Mouse (Mus musculus) gastrocnemius, adult 8-10 months (tissue): ENCODE data around the gene Mansc4. TPM values are rescaled to one million over a fixed set of nuclear protein-coding genes. Genes with fewer than 3 reads are reported as not detected.

Experiments
- DNase-seq, 2 experiments: peaks; one replicate each; pipeline ENCODE4 v3.0.0; 2022; ENCODE audit warnings: low spot score in 2 of 2
- total RNA-seq, 4 experiments: library from RNA; stranded (reverse); gene quantifications; 2 replicates each; pipeline ENCODE4 v1.2.4; 2022

The Mansc4 gene
- total RNA-seq, 4 experiments from 2014 or later = 0.27 to 0.29 TPM; not detected in 2

- DNase-seq = no peak
Measured at GRCm38 (mm10) chr6:147079919-147080318, 6.9 kb downstream of the Mansc4 start.

GRCm38 (mm10) chr6:147076878-147077277 is 10.0 kb downstream of the Mansc4 start:
- DNase-seq = no peak

DNA sequence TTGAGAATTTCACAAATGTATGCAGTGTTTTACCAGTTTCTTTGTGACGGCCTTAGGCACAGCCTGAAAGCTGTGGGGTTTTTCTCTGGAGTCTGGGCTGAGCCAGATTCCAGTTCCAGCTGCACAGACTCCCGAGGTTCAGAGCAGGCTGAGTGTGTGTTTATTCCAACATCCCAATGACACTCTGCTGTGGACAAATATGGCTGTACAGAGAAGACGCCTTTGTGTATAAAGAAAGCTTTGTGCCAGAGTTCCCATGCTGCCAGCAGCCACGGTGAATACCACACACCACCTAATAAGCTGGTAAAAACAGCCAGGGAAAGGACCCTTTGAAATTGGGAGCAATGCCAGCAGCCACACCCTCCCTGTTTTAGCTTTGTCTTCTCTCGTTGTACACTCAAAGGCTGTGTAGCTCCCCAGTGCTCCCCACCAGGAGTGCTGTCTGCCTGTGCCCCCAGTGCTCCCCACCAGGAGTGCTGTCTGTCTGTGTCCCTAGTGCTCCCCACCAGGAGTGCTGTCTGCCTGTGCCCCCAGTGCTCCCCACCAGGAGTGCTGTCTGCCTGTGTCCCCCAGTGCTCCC is 10.9 kb downstream of the Mansc4 start:
- DNase-seq = no peak

DNA sequence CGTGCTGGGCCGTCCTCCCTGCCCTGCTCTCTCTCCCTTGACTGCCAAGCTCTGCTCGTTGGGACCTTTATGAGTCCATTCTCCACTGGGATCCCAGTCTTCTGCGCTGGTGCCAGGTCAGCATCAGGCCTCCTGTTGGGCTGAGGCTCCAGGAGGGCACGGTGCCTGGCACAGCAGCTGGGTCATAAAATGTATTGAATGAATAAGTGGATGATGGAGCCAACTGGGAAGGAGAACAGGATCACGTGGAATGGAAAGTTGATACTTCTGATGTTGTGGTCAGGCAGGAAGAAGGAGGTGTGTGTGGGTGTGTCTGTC is 21.9 kb downstream of the Mansc4 start:
- DNase-seq = peak; percentile 66 to 85

- DNase-seq = no peak
Measured at GRCm38 (mm10) chr6:147064226-147064943, 22.4 kb downstream of the Mansc4 start.

- peak; percentile 14 to 17 for DNase-seq
Measured at GRCm38 (mm10) chr6:147062694-147063093, 24.1 kb downstream of the Mansc4 start.

DNA sequence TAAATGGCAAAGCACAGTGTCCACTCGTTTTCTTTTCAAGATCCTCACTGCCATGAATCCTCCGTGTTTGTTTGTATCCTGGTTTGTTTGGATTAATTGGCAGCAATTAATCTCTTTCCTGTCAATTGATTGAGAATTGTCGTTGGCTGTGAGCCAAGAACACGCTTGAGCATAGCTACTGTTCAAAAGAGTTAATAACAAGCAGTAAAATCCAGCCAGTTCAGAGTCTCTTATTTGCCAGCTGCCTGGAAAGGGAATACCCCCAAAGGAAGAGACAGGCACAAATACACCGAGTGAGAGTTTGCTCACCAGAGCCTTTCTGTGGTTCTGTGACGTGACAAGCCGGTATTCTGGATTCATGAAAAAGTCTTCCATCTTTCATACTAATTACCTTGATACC is 24.8 kb downstream of the Mansc4 start:
- no peak for DNase-seq

DNA sequence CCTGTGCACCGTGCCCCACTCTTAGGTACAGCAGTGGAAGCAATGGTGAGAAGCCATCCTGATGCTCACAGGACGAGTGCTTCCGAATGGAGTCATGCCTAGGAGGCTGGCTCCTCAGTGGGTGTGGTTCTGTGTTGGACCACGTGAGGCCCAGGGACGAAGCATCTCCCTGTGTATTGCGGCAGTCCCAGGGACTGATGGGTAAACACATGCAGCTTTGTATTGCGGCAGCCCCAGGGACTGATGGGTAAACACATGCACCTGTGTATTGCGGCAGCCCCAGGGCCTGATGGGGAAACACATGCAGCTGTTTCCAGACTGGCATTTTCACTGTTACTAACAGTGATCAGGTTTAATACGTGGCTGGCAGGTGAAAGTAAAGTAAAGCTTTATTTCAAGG is 25.2 kb downstream of the Mansc4 start:
- DNase-seq = no peak

DNA sequence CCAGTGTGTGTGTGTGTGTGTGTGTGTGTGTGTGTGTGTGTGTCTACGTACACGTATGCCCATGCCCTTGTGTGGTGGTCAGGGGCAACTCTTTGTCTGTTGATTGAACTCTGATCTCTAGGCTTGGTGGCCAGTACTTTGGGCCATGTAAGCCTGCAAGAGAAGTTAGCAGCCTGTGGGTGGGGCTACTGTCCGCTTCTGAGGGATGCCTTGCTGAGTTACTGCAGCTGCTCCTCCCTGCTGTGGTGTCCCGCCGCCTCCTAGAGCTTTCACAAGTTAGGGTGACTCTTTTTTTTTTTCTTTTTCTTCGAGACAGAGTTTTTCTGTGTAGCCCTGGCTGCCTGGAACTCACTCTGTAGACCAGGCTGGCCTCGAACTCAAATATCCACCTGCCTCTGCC is 27.5 kb downstream of the Mansc4 start:
- DNase-seq = no peak

DNA sequence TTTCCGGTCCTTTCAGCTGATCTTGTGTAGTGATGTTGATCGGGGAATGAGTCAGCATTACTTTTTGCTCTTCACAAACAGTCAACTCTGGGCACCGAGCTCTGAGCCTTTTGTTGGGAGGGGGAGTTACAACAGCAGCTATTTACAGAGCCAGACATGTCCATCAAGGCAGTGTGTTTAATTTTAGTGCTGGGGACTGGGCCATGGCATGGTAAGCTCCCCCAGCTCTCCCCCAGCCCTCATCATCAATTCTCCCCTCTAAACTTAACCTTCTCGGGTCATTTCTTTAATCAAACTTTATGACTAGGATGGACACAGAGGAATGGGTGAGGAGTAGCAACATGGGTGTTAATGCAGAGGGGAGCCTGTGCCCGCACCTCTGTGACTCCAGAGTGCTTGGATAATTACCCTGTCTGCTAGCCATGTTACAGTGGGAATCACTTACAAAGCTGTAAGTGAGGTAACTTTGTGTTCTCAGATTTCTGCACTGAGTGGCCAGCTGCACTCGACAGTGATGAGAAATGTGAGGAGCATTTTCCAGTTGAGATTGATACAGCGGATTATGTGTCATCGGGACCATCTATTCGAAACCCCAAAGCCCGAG is 31.4 kb downstream of the Mansc4 start:
- DNase-seq = no peak

DNA sequence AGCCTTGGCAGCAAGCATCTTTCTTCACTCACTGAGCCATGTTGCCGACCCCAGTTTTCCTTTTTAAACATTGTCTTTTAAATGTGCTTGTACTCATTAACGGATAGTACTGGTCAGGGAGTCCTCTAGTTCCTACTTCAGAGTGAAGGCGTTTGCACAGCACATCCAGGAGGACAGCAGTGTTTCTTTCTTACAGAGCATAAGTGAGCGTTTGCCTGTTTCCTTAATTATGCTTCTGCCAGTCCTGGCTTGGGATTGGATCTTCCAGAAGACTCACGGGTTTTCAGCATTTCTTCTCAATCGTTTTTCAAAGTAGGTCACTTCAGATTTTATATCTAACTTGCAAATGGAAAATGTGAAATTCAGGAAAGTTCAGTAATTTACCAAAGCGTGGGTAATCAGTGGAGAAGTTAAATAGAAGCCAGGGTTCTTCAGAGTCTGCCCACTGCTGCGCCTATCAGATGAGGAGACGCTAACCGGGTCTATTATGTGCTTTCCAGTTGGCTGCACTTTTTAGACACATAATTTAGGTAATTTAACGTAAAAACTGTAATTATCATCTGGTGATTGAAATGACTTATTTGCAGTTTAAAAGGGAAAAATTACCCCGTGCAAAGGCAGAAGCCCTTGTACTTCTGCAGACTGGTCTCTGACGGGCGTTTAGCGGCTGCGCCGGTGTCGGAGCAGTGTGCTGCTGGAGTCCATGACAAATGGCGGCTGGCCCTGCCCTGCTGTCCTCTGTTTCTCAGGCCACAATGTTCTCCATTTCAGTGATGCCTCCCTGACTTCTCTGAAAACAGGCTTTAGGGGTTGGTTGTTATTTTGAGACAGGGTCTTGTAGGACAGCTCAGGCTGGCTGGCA is 32.8 kb downstream of the Mansc4 start:
- no peak for DNase-seq

DNA sequence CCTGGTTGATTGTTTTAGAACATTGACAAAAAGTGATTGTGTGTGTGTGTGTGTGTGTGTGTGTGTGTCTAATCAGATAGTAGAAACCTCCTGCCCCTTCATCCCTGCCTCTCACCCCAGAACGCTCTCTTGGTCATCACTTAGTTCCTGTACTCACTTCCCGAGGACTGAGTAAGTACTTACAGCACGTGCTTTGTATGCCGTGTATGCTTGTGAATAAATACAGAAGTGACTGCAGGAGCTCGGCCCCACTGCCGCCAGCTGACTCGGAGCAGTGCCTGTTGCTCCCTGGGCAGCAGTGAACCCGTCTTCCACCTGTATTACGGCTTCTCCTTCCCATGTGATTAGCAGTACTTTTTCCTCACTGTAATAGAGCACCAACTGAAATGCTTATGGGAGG is 34.4 kb downstream of the Mansc4 start:
- DNase-seq = no peak

DNA sequence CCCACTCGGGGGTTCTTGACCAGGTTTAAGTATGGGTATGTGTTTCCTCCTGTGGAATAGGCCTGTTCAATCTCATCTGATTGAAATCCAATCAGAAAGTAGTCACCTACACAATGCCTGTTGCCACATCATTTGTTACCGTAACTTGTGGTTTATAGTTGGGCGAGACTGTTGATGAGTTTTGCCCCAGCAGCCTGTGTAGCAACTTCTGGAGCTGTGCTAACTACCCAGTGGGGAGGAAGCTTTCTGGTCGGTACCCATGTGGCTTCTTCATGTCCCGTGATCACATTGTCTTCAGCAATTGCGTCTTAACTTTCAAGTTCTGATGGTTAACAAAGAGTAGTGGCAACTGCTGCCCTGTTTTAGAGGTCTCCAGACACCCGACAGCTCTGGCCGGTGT is 35.2 kb downstream of the Mansc4 start:
- no peak for DNase-seq

GRCm38 (mm10) chr6:147049239-147049805 is 37.5 kb downstream of the Mansc4 start:
- DNase-seq = no peak

DNA sequence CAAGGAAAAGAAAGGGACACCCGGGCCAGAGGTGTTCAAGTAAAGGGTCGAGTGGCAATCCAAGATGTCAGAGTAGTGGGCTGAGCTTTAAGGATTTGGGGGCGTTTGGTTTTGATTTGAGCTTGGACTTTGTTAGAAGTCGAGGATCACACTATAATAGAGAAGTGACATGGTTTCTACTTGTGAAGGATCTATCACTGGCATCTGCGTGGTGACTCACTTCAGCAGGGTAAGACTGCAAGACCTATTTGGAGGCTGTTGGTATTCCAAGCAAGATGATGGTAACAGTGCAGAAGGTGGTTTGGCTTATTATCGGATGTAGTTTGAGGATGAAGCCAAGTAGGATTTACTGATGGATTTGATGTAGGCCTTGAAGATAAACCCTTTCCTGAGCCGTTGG is 43.2 kb downstream of the Mansc4 start:
- no peak for DNase-seq

DNA sequence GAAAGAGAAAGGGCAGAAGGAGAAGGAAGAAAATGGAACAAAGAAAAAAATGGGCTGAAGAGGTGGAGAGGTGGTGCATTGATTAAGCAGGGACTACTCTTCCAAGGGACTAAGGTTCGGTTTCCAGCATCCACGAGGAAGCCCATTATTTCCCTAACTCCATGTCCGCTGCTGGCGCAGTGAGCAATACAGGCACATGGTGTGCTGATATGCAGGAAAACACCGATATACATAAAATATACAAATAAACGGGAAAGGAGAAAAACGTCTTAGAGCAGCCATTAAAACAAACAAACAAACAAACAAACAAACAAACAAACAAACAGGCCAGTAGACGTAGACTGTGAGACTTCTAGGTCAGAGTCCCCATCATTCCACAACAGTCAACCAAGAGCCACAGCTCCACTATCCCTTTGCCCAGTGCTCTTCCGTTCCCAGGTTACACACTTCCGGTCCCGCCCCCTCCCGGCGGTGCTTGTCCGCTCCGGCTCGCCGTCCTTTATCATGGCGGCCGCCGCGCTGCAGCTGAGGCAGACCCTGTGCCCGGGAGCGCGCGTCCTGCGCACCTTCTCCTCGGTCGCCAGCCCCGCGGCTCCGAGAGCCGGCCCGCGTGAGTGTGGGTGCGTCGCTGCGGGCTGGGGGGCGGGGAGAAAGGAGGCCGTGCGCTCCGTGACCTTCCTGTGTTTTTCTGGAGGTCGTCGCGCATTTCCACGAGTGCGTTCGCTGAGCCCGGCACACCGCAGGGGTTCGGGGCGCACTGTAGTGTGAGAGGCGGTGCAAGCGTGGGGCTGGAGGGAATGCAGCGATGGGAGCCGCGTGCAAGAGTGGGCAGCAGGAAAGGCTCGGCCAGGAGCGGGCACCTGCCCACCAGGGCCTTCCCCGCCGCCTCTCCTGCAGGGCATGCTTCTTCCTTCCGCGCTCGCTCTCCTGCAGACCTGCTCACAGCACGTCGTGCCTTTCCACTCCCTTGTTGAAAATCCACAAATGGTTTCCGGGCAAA is 44.2 kb downstream of the Mansc4 start, which contains the start of gene Mrps35:
Mrps35 (plus strand) TSS at position 474 of the 1,000 bp plus-strand sequence.
- peak; percentile 75 to 79 for DNase-seq

GRCm38 (mm10) chr6:147032303-147032925 is 54.4 kb downstream of the Mansc4 start, which contains the start of gene Rep15:
Rep15 (plus strand) TSS chr6:147032584.
- no peak for DNase-seq

DNA sequence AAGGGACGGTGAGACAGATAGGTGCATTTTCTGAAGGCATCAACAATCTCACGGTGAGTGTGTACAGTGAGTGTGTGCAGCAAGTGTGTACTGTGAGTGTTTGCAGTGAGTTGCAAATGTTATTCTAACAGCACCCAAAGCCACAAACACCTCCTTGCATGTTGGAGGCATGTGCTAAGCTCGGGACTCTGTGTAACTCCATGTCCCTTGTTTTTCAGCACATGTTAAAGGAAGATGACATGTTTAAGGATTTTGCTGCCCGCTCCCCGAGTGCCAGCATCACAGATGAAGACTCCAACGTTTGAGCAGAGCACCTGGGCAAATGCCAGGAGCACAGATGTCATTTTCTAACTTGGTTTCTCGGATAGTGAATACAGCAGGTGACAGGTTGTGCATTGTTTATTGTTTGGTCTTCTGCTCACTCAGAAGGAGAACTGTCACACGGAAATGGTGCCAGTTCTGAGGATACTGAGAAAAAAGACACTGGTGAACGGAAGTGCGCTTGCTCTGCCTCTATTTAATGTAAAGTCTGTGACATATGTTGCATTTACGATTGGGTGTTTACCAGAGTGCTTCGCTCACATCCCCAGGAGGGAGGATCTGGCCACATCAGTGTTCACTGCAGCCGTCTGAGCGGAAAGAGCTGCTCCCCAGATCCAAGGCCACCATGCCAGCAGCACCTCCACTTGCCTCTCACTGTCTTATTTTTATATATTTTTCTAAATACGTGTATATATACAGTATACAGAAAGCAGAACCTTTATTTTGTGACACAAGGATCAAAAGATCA is 56.5 kb downstream of the Mansc4 start:
- DNase-seq = no peak

DNA sequence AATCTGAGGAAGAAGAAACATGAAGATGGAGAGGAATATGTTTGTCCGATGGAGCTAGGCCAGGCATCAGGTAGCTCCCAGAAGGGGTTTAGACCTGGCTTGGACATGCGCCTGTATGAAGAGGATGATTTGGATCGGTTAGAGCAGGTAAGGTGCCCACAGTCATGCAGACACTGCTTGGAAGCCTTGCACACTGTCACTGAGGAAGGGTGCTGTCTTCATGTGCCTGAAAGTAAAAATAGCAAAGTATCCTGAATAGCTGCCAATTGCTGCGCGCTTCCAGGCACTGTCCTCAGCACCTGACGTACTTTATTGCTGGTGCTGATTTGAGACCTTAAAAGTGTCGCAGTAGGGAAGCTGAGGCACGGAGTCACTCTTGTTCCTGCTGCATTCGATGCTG is 57.2 kb downstream of the Mansc4 start:
- DNase-seq = no peak
